Mouse (Mus musculus) Patski (cell line): ENCODE results near the gene 1700013H16Rik. TPM values are rescaled to one million over a fixed set of nuclear protein-coding genes. Genes with fewer than 3 reads are reported as not detected.
"Not testable (repeated sequence)": the region's sequence is repeated elsewhere in the genome, so short reads cannot be mapped to it uniquely, and the experiment has no call there.

Experiments
- ATAC-seq: fragments of 100-300 bp; one replicate; pipeline ENCODE4 v1.8.0; 2021
- CTCF ChIA-PET: fragments of 350-600 bp; sonication (Branson Sonifier 250); formaldehyde crosslinking; loops from one replicate; lab custom pipeline; 2022; ENCODE audit warnings: inconsistent platforms; lab: Charles Lee
- POLR2A ChIA-PET: fragments of 350-600 bp; sonication (Branson Sonifier 250); formaldehyde crosslinking; loops from one replicate; lab custom pipeline; 2022; ENCODE audit warnings: antibody characterized with exemption, inconsistent platforms; lab: Charles Lee
- DNase-seq: peaks from one replicate; pipeline ENCODE4 v3.0.0-alpha.2; 2011; ENCODE audit warnings: low read depth, low spot score
- H3K27me3 ChIP-seq: fragments of 371-371 bp; one replicate; pipeline ENCODE4 v1.5.1; 2021
- CTCF ChIP-seq: fragments of 100-300 bp; IDR thresholded peaks from one replicate; pipeline ENCODE4 v1.5.1; 2021
- in situ Hi-C: fragments of 300-500 bp; cut with MboI; formaldehyde crosslinking; loops from 3 replicates; pipeline ENCODE4 v1.11.1; 2018; ENCODE audit warnings: low pct_unique_long_range_greater_than_20kb, mixed read lengths
- polyA plus RNA-seq: library from polyadenylated mRNA; unstranded; gene quantifications from one replicate; pipeline ENCODE4 v1.2.3, GENCODE M21; 2021

1700013H16Rik gene
- not detected for polyA plus RNA-seq

- in situ Hi-C loops, result no loop called here
- no peak for TF ChIP-seq CTCF
- ATAC-seq, result no peak
- CTCF ChIA-PET, result no interaction called here
- H3K27me3 ChIP-seq, result peaks cover 16% of the 10 kb centered on the region
- POLR2A ChIA-PET, result no interaction called here
- DNase-seq, result no peak
Measured at GRCm38 (mm10) chrX:53757736-53758135, at the start of gene 1700013H16Rik. TSS of gene 1700013H16Rik (minus strand) at chrX:53757831.

GRCm38 (mm10) chrX:53799074-53799473, 41.4 kb upstream of the 1700013H16Rik start:
- ChIA-PET CTCF (no interaction called here), POLR2A (no interaction called here)
- H3K27me3 ChIP-seq, result peaks cover 3% of the 10 kb centered on the region
- ATAC-seq, result no peak
- no peak for DNase-seq
- in situ Hi-C loops, result no loop called here
- no peak for TF ChIP-seq CTCF

GRCm38 (mm10) chrX:53797519-53797918, 39.9 kb upstream of the 1700013H16Rik start, which contains the start of gene Xlr:
TSS of gene Xlr (minus strand) at chrX:53797706.
- POLR2A ChIA-PET, H3K27me3 ChIP-seq, DNase-seq, CTCF ChIA-PET, in situ Hi-C loops, ATAC-seq: not testable (repeated sequence)

GRCm38 (mm10) chrX:53776276-53776675, 18.6 kb upstream of the 1700013H16Rik start, which contains the start of gene Zfp36l3:
TSS of gene Zfp36l3 (minus strand) at chrX:53776394.
- peaks cover 25% of the 10 kb centered on the region for H3K27me3 ChIP-seq
- ChIA-PET POLR2A (no interaction called here), CTCF (no interaction called here)
- in situ Hi-C loops, result no loop called here
- no peak for TF ChIP-seq CTCF
- ATAC-seq, result no peak
- no peak for DNase-seq

GRCm38 (mm10) chrX:53752851-53753250, 4.8 kb downstream of the 1700013H16Rik start:
- H3K27me3 ChIP-seq, result peaks cover 35% of the 10 kb centered on the region
- ATAC-seq (no peak), DNase-seq (no peak)
- no peak for TF ChIP-seq CTCF
- in situ Hi-C loops, result no loop called here
- POLR2A ChIA-PET, result no interaction called here
- CTCF ChIA-PET, result interaction anchor here (0.9 kb wide), 1 partner anchor 26 kb away, joined by 4 read pairs; no protein-coding TSS in a partner anchor

GRCm38 (mm10) chrX:53728967-53729366, 28.7 kb downstream of the 1700013H16Rik start:
- in situ Hi-C loops, result no loop called here
- ChIA-PET CTCF (no interaction called here), POLR2A (no interaction called here)
- ATAC-seq (no peak), DNase-seq (no peak)
- TF ChIP-seq CTCF, result no peak
- peaks cover 28% of the 10 kb centered on the region for H3K27me3 ChIP-seq

GRCm38 (mm10) chrX:53724596-53724995, 33.0 kb downstream of the 1700013H16Rik start, which contains the start of gene 4930502E18Rik:
TSS of gene 4930502E18Rik (plus strand) at chrX:53724826.
- ChIA-PET CTCF (no interaction called here), POLR2A (no interaction called here)
- no peak for TF ChIP-seq CTCF
- peaks cover 33% of the 10 kb centered on the region for H3K27me3 ChIP-seq
- in situ Hi-C loops, result no loop called here
- ATAC-seq (no peak), DNase-seq (no peak)

- peaks cover 23% of the 10 kb centered on the region for H3K27me3 ChIP-seq
- in situ Hi-C loops, result no loop called here
- ChIA-PET POLR2A (interaction anchor here (0.6 kb wide), 1 partner anchor 1233 kb away, joined by 3 read pairs; no protein-coding TSS in a partner anchor), CTCF (no interaction called here)
- DNase-seq, result no peak
- no peak for TF ChIP-seq CTCF
- ATAC-seq, result no peak
Measured at GRCm38 (mm10) chrX:53716323-53717182, 41.1 kb downstream of the 1700013H16Rik start.

GRCm38 (mm10) chrX:53715942-53716322, 41.7 kb downstream of the 1700013H16Rik start:
- in situ Hi-C loops, result no loop called here
- DNase-seq (no peak), ATAC-seq (no peak)
- POLR2A ChIA-PET, result no interaction called here
- peaks cover 17% of the 10 kb centered on the region for H3K27me3 ChIP-seq
- CTCF ChIA-PET, result no interaction called here
- TF ChIP-seq CTCF, result no peak

GRCm38 (mm10) chrX:53702673-53703072, 55.0 kb downstream of the 1700013H16Rik start:
- DNase-seq, result no peak
- no peak for TF ChIP-seq CTCF
- in situ Hi-C loops, result no loop called here
- ChIA-PET POLR2A (no interaction called here), CTCF (no interaction called here)
- H3K27me3 ChIP-seq, result peaks cover 14% of the 10 kb centered on the region
- no peak for ATAC-seq

GRCm38 (mm10) chrX:53699225-53699624, 58.4 kb downstream of the 1700013H16Rik start:
- no peak for TF ChIP-seq CTCF
- POLR2A ChIA-PET, result no interaction called here
- CTCF ChIA-PET, result no interaction called here
- DNase-seq (no peak), ATAC-seq (no peak)
- in situ Hi-C loops, result no loop called here
- H3K27me3 ChIP-seq, result peaks cover 23% of the 10 kb centered on the region
